Mouse (Mus musculus) layer of hippocampus, postnatal 25 days (tissue): ENCODE results near the gene Brinp1. TPM values are rescaled to one million over a fixed set of nuclear protein-coding genes. Genes with fewer than 3 reads are reported as not detected.
"Not testable (repeated sequence)": the region's sequence is repeated elsewhere in the genome, so short reads cannot be mapped to it uniquely, and the experiment has no call there.

Source experiments
- DNase-seq, 2 experiments: peaks; one replicate each; pipeline ENCODE4 v3.0.0; 2022; ENCODE audit warnings: mixed read lengths in 2 of 2, low spot score in 1 of 2; ENCODE audit errors: extremely low spot score in 1 of 2
- total RNA-seq, 2 experiments: library from RNA; stranded (reverse); gene quantifications; 2 replicates each; pipeline ENCODE4 v1.2.3; 2021

The Brinp1 gene
- total RNA-seq, 2 experiments from 2014 or later, result 187 to 211 TPM

GRCm38 (mm10) chr4:68846976-68847375 is 107.2 kb downstream of the Brinp1 start:
- DNase-seq, result no peak

- peak in 1 of 2 experiments; percentile 38 for DNase-seq
Observed at GRCm38 (mm10) chr4:68845964-68846363, 108.2 kb downstream of the Brinp1 start.

- not testable (repeated sequence) for DNase-seq
Observed at GRCm38 (mm10) chr4:68813997-68814396, 140.2 kb downstream of the Brinp1 start.

- no peak for DNase-seq
Observed at GRCm38 (mm10) chr4:68806502-68806901, 147.7 kb downstream of the Brinp1 start.

- no peak for DNase-seq
Observed at GRCm38 (mm10) chr4:68801923-68802855, 152.0 kb downstream of the Brinp1 start.

GRCm38 (mm10) chr4:68790003-68790402 is 164.2 kb downstream of the Brinp1 start:
- no peak for DNase-seq

- no peak for DNase-seq
Observed at GRCm38 (mm10) chr4:68788477-68788999, 165.7 kb downstream of the Brinp1 start.

- DNase-seq, result no peak
Observed at GRCm38 (mm10) chr4:68787642-68788041, 166.6 kb downstream of the Brinp1 start.

GRCm38 (mm10) chr4:68768256-68768655 is 185.9 kb downstream of the Brinp1 start:
- no peak for DNase-seq

GRCm38 (mm10) chr4:68767393-68767792 is 186.8 kb downstream of the Brinp1 start:
- DNase-seq, result no peak

GRCm38 (mm10) chr4:68765772-68766573 is 188.2 kb downstream of the Brinp1 start:
- DNase-seq, result peak in 1 of 2 experiments; percentile 39

GRCm38 (mm10) chr4:68764937-68765336 is 189.3 kb downstream of the Brinp1 start:
- no peak for DNase-seq

GRCm38 (mm10) chr4:68720983-68721382 is 233.2 kb downstream of the Brinp1 start:
- no peak for DNase-seq
